Mouse (Mus musculus) E14TG2a.4 (cell line): ENCODE data around the gene Tsc22d2.

Experiments used
- H3K27me3 ChIP-seq: 2 replicates; pipeline ENCODE4 v1.6.1; 2014; ENCODE audit warnings: low read length, control low read depth; ENCODE audit not compliant: insufficient read depth
- H3K36me3 ChIP-seq: 2 replicates; pipeline ENCODE4 v1.6.1; 2014; ENCODE audit warnings: low read length, control low read depth; ENCODE audit not compliant: insufficient read depth
- H3K4me1 ChIP-seq: replicated peaks from 2 replicates; pipeline ENCODE4 v1.6.1; 2014; ENCODE audit warnings: low read depth, low read length, control low read depth
- H3K4me3 ChIP-seq: replicated peaks from 2 replicates; pipeline ENCODE4 v1.5.1; 2014; ENCODE audit warnings: mild to moderate bottlenecking, low read length
- H3K9me3 ChIP-seq: 2 replicates; pipeline ENCODE4 v1.6.1; 2014; ENCODE audit warnings: low read length, control low read depth
- CTCF ChIP-seq: conservative IDR thresholded peaks from 2 replicates; pipeline ENCODE4 v1.5.1; 2014; ENCODE audit warnings: low read length
- NANOG ChIP-seq: IDR thresholded peaks from 2 replicates; pipeline ENCODE4 v1.6.1; 2014; ENCODE audit warnings: borderline replicate concordance, low read length, mixed read lengths
- POU5F1 ChIP-seq: IDR thresholded peaks from 2 replicates; pipeline ENCODE4 v1.6.1; 2014; ENCODE audit warnings: low read length, borderline replicate concordance

The Tsc22d2 gene

GRCm38 (mm10) chr3:58414234-58414938 lies at the start of gene Tsc22d2:
Tsc22d2 (plus strand) TSS chr3:58414715.
- Histone ChIP-seq H3K36me3 (peaks cover 18% of the 10 kb centered on the region), H3K9me3 (no peaks in the 10 kb centered on the region), H3K27me3 (peaks cover 10% of the 10 kb centered on the region), H3K4me3 (peak within 1 kb of the TSS; percentile 92), H3K4me1 (peaks cover 35% of the 10 kb centered on the region)
- no peak for TF ChIP-seq NANOG
- TF ChIP-seq CTCF: no peak
- no peak for TF ChIP-seq POU5F1

DNA sequence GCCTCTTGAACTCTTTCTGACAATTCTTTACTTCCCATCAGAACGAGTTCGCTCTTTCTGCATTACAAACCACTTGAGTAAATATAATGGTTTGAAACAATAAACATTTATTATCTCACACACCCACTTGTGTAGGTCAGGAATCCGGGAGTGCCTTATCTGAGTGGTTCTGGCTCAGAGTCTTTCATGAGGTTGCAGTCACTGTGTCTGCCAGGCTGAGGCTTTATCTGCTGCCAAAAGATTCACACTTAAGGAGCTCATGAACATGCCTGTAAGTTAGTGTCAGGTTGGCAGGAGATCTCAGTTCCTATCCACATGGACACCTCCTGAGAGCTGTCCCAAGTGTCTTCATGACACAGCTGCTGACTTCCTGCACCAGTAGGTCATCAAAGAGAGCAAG lies 47.8 kb upstream of the Tsc22d2 start:
- no peak for TF ChIP-seq CTCF

GRCm38 (mm10) chr3:58370811-58371210 lies 43.7 kb upstream of the Tsc22d2 start:
- H3K4me1 ChIP-seq: peaks cover 14% of the 10 kb centered on the region
- no peak for TF ChIP-seq POU5F1
- TF ChIP-seq CTCF: no peak
- TF ChIP-seq NANOG: no peak
- no peak overlapping the region for H3K4me3 ChIP-seq
- H3K36me3 ChIP-seq: no peaks in the 10 kb centered on the region
- H3K27me3 ChIP-seq: peaks cover 13% of the 10 kb centered on the region; the same call in 1 of the 2 replicates
- H3K9me3 ChIP-seq: peaks cover 3% of the 10 kb centered on the region; the same call in 1 of the 2 replicates

More for the DNA sequence above, 47.8 kb upstream of the Tsc22d2 start:
- H3K4me3 ChIP-seq: no peak overlapping the region
- peaks cover 3% of the 10 kb centered on the region; the same call in 1 of the 2 replicates for H3K4me1 ChIP-seq
- no peaks in the 10 kb centered on the region for H3K36me3 ChIP-seq
- peaks cover 7% of the 10 kb centered on the region; the same call in 1 of the 2 replicates for H3K27me3 ChIP-seq
- H3K9me3 ChIP-seq: peaks cover 3% of the 10 kb centered on the region; the same call in 1 of the 2 replicates

GRCm38 (mm10) chr3:58372066-58372904 lies 42.2 kb upstream of the Tsc22d2 start:
- H3K4me1 ChIP-seq: peaks cover 20% of the 10 kb centered on the region
- peaks cover 13% of the 10 kb centered on the region; the same call in 1 of the 2 replicates for H3K27me3 ChIP-seq
- TF ChIP-seq POU5F1: no peak
- no peak for TF ChIP-seq CTCF
- no peak for TF ChIP-seq NANOG
- H3K36me3 ChIP-seq: no peaks in the 10 kb centered on the region
- peaks cover 3% of the 10 kb centered on the region; the same call in 1 of the 2 replicates for H3K9me3 ChIP-seq
- H3K4me3 ChIP-seq: no peak overlapping the region

GRCm38 (mm10) chr3:58372905-58373208 lies 41.7 kb upstream of the Tsc22d2 start:
- peaks cover 3% of the 10 kb centered on the region; the same call in 1 of the 2 replicates for H3K9me3 ChIP-seq
- peaks cover 26% of the 10 kb centered on the region for H3K4me1 ChIP-seq
- no peaks in the 10 kb centered on the region for H3K36me3 ChIP-seq
- peaks cover 13% of the 10 kb centered on the region; the same call in 1 of the 2 replicates for H3K27me3 ChIP-seq
- no peak for TF ChIP-seq NANOG
- no peak for TF ChIP-seq CTCF
- TF ChIP-seq POU5F1: no peak
- H3K4me3 ChIP-seq: no peak overlapping the region

DNA sequence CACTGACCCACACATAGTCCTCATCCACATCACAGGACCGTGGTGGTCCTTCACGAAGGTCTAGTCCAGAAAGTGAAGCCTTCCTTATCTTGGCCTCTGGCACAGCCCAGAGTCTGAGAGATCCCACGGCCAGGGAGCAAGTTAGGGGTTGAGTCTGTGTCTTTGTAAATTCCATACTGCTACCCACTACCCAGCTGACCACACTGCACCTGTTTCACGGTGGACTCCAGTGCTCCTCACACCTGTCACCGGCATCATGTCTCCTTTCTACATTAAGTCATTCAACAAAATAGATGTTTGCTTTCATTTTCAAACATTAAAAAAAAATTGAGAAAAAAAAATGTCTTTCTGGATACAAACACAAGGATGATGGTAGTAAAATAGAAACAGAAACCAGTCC lies 40.2 kb upstream of the Tsc22d2 start:
- peaks cover 26% of the 10 kb centered on the region for H3K4me1 ChIP-seq
- H3K4me3 ChIP-seq: no peak overlapping the region
- no peaks in the 10 kb centered on the region for H3K36me3 ChIP-seq
- TF ChIP-seq NANOG: no peak
- no peak for TF ChIP-seq CTCF
- no peak for TF ChIP-seq POU5F1
- peaks cover 3% of the 10 kb centered on the region; the same call in 1 of the 2 replicates for H3K9me3 ChIP-seq
- H3K27me3 ChIP-seq: peaks cover 13% of the 10 kb centered on the region; the same call in 1 of the 2 replicates

GRCm38 (mm10) chr3:58376713-58377112 lies 37.8 kb upstream of the Tsc22d2 start:
- peaks cover 28% of the 10 kb centered on the region for H3K4me1 ChIP-seq
- no peak overlapping the region for H3K4me3 ChIP-seq
- TF ChIP-seq POU5F1 (no peak), CTCF (no peak), NANOG (no peak)
- H3K9me3 ChIP-seq: no peaks in the 10 kb centered on the region
- peaks cover 6% of the 10 kb centered on the region; the same call in 1 of the 2 replicates for H3K27me3 ChIP-seq
- H3K36me3 ChIP-seq: no peaks in the 10 kb centered on the region

DNA sequence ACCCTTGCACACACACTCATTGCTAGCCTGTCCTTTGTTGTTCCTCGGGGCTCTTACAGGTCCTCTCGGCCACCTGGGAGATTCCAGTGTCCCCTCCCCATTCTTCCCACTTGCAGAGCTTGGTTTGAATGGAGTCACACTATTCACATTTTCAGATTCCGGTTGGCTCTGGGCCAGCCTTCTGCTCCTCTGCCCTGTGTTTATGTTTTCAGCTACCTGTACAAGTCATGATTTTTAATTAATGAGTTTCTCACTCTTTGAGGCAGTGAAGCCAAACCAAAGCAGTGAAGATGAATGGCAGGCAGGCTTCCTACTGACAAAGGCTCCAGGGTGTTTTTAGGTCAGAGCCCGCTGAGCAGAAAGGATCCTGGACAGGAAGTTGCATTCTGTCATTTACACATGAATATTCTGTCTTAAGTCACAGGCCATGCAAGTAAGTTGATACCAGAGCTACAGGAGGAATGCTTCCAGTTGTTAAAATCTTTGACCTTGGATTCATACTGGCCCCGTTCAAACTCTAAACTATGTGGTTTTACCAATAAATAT lies 36.9 kb upstream of the Tsc22d2 start:
- TF ChIP-seq NANOG (no peak), POU5F1 (no peak), CTCF (no peak)
- Histone ChIP-seq H3K9me3 (no peaks in the 10 kb centered on the region), H3K27me3 (peaks cover 6% of the 10 kb centered on the region; the same call in 1 of the 2 replicates), H3K4me3 (0 out of 2 replicates have a peak overlapping the region, but pooled peaks have one; percentile 29), H3K4me1 (peaks cover 18% of the 10 kb centered on the region), H3K36me3 (no peaks in the 10 kb centered on the region)

DNA sequence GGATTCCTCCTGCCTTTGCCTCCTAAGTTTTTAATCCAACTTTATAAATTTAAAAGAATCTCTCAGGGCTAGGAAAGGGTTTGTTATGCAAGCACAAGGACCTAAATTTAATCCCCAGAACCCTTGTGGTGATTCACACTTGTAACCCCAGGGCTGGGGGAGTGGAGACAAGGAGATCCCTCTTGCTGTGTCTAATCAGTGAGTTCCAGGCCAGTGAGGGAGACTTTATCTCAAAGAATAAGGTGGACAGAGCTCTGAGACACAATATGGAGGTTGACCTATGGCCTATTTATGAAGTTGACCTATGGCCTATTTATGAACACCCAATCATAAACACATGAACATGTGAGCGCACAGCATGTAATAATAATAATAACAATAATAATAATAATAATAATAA lies 31.8 kb upstream of the Tsc22d2 start:
- no peaks in the 10 kb centered on the region for H3K9me3 ChIP-seq
- peaks cover 6% of the 10 kb centered on the region for H3K4me1 ChIP-seq
- H3K36me3 ChIP-seq: no peaks in the 10 kb centered on the region
- H3K27me3 ChIP-seq: no peaks in the 10 kb centered on the region
- no peak overlapping the region for H3K4me3 ChIP-seq
- no peak for TF ChIP-seq CTCF
- no peak for TF ChIP-seq NANOG
- TF ChIP-seq POU5F1: no peak
